Mouse (Mus musculus) cerebellum, adult 18-20 months (tissue): ENCODE measurements around the gene Pla1a.

Source experiments
- DNase-seq, 2 experiments: peaks; one replicate each; pipeline ENCODE4 v3.0.0; 2021

Gene Pla1a

DNA sequence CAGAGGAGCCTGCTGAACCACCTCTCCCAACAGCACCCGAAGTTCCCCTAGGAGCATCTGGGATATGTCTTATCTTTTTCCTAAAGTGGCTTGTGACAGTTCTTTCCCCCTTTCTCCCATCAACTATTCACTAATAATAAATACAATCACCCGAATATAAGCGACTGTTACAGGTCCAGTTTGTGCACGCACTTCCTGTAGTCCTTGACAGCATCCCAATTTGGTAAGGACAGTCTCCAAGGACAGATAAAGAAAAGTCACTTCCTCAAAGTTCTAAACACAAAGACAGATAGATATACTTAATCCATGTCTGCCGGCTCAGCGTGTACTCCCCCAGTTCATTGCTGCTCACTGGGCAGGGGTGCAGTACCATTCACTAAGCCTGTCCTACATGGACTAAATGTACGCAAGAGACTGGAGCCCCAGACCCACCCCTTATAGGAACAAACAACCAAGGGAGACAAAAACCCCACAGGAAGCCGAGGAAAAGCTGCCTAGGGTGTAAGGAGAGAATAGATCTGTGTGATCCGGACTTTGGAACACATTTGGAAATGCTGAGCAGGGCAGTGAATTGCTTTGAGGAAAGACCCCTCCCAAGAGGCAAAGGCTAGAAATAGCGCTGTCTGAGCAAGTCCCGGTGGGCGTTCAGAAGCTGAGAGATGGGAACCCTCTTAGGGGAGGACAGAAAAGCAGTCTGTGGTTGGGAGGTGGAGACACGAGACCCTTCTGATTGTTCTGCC lies 1.3 kb downstream of the Pla1a start:
- DNase-seq: no peak

GRCm38 (mm10) chr16:38425799-38426198 lies 7.1 kb downstream of the Pla1a start:
- DNase-seq: no peak

- no peak for DNase-seq
Measured at GRCm38 (mm10) chr16:38425374-38425773, 7.6 kb downstream of the Pla1a start.

GRCm38 (mm10) chr16:38414953-38415352 lies 18.0 kb downstream of the Pla1a start:
- no peak for DNase-seq

DNA sequence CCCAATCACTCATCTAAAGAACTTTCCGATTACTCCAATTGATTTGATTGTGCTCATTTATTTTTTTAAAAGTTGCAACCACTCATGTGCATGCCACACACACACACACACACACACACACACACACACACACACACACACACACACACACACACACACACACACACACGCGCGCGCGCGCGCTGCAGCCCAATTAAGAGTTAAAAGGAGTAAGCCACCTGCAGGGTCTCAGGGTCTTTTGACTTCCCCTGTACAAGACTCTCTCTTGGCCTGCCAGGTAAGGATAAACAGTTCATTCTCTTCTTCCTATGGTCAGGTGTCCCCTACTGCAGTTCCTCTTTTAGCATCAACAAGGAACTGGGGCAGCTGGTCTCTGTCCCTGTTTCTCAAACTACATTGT lies 24.5 kb downstream of the Pla1a start:
- DNase-seq: no peak

DNA sequence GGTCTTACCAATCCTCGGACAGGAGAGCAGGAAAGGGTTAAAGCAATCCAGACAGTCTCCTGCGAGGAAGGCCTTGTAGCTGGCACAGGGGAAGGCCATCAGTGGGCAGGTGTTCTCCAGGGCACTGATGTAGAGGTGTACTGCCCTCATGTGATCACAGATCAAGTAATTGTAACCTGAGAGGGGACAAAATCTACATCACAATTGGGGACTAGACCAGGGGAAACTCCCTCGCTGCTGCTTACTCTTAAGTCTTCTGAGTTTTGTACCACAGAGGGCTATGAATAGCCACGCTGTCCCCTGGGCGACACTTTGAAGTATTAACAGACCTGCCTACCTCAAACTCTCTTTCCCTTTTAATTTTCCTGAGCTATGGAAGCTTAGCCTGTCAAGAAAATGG lies 25.4 kb downstream of the Pla1a start:
- no peak for DNase-seq

GRCm38 (mm10) chr16:38406708-38407107 lies 26.2 kb downstream of the Pla1a start:
- DNase-seq: no peak

DNA sequence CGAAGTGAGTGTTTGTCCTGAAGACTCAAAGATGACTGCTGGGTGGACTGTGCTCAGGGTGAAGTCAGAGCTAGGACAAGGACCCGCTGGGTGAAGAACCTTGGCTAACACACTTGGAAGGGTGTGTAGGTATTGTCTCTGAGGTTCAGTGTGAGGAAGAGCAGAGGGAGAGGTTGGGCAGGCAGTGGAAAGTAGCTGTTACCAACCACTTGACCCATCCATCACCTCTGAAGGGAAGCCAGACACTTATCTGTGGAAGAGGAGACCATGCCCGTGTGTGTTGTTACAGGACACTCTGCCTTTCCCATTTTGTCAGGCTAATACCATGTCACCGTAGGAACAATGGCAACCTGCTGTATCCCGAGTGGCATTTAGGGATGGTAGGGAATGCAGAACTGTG lies 26.7 kb downstream of the Pla1a start:
- DNase-seq: no peak

GRCm38 (mm10) chr16:38403639-38404038 lies 29.3 kb downstream of the Pla1a start:
- DNase-seq: no peak

DNA sequence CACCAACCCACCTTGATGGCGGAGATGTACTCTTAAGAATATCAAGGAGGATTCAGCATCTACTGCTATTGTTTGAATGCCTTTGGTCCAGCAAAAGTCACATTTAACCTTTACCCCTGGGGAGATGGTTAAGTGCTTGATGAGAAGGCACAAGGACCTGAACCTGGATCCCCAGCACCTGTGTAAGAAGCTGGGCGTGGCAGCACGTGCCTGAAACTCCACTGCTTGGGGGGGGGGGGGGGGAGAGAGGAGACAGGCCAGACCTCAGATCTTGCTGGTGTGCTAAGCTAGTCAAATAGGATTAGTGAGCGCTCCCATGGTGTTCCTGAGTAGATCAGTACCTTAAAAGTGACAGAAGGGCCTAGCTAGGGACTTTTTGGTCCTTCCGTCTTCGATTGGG lies 31.5 kb downstream of the Pla1a start:
- no peak for DNase-seq

- no peak for DNase-seq
Measured at GRCm38 (mm10) chr16:38400311-38400960, 32.5 kb downstream of the Pla1a start.

GRCm38 (mm10) chr16:38399531-38400231 lies 33.3 kb downstream of the Pla1a start:
- DNase-seq: peak in 1 of 2 experiments; percentile 18

DNA sequence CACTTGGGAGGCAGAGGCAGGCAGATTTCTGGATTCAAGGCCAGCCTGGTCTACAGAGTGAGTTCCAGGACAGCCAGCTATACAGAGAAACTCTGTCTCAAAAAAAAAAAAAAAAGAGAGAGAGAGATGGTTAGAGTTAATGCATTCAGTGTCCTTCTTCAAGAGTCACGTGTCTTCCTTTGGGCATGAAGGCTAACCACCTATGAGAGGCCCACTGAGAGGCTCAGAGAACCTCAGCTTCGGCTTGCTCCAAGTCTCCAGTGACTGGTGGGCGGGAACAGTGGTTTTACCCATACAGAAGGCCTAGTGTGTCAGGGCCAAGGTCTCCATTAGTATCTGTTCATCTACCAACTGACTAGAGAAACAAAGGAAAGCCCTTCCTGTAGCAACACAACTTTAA lies 33.9 kb downstream of the Pla1a start:
- no peak for DNase-seq

GRCm38 (mm10) chr16:38398266-38398665 lies 34.7 kb downstream of the Pla1a start:
- no peak for DNase-seq

DNA sequence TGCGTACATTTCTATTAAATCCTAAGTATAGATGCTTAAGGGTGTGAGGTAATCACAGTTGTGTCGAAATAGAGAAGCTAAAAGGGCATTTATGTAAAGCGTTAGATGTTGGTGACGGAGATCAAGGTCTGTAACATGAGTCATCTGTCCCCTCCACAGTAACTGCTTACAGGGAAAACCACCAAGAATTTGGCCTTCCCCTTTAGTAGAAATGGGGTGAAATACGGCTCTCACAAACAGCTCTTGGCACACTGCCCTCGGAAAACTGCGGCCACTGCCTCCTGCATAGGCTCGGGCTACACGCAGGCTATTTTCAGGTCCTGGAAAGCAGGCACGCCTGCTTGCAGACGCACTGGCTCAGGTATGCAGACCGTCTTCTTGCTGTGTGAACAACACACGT lies 36.8 kb downstream of the Pla1a start:
- peak; percentile 23 to 49 for DNase-seq

DNA sequence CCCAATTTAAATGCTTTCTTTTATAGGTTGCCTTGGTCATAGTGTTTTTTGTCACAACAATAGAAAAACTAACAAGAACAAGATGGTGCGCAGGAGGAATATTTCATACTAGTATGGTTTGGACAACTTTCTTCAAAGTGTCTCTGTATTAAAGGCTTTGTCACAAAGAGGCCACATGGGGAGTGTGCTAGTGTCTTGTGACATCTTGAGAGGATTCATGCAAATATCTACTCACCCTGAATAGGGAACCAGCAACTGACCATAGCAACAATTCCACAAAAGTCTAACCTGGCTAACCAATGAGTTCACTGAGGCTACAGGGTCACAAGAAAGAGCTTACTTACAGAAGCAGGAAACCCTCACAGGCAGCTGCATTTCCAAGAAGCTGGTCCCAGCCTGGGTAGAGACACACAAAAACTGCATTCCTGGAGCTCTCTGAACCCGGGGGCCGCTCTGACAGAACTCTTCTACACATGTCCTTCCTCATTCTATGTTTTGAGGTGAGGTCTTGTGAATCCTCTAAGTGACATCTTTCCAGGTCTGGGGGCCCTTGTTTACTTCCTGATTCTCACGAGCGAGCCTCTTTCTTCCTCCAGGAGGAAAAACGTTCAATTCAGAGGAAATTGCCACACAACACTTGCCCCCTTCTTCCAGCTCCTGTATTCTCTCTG lies 37.8 kb downstream of the Pla1a start:
- DNase-seq: no peak

DNA sequence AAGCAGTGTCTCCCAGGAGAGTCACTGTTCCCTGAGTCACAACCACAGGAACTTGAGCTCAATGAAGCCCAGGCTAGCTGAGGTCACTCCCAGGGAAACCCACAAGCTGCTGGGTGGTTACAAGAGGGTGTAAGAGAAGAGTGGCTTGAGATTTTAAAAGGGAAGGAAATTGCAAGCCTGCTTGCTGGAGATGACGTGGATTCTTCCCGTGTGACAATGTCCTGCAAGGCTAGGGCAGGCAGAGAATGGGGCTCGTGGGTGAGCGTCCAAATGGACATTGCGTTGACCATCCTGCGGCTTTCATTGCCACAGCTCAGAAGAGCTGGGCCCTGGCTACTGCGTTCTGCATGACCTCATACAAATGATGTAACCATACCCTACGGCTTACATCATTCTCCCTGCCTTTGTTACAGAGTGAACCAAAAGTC lies 38.7 kb downstream of the Pla1a start:
- no peak for DNase-seq

DNA sequence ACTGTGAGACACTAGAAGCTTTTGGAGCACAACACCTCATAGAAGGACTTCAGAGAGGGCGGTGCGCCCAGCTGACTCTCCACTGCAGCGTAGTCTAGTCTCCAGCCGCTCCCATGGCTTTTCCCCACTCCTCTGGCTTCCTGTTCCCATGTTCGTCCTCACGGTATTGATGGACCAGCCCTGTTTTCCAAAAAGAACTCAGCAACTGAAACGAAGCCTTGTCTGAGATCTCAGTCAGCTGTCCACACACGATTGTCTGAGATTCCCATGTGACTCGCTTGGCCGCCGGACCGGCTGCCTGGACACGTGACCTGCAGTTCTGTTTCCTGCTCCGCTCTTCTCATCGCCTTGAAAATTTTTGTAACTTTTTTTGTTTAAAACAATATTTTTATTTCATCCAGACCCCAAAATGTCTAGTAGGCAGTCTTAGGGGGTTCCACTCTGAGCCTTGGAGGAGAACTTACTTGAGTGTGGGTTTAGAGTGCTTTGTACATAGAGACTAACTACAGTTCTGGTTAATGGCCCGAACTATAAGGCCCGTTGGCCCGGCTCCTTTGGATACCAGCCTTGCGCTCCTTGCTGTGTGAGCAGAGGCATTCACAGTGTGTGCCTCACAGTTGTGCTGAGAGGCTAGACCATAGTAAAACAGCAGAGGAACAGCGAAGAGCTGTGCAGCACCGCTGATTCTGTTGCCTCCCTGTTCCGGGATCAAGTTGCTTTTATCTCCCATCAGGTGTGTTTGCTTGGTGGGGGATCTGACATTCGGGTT lies 40.6 kb downstream of the Pla1a start:
- peak; percentile 25 to 33 for DNase-seq

GRCm38 (mm10) chr16:38390322-38390721 lies 42.6 kb downstream of the Pla1a start:
- no peak for DNase-seq

- DNase-seq: no peak
Measured at GRCm38 (mm10) chr16:38389284-38389893, 43.6 kb downstream of the Pla1a start.

DNA sequence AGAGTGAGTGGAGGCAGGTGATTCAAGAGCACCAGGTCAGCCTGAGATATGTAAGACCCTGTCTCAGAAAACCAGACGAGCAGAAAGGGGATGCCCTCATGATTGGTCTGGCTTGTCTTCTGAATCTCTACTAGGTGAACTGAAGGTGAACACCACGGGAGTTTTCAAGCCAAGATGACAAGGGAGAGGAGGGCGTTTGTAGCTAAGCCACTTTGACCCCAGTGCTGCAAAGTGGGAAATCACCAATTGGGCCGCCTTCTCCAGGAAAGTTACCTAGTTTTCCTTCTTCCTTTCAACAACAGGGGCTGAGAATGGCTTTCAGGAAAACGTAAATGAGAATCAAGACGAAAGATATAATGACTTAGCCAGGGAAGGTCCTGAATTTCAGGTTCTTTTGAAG lies 44.2 kb downstream of the Pla1a start:
- no peak for DNase-seq

DNA sequence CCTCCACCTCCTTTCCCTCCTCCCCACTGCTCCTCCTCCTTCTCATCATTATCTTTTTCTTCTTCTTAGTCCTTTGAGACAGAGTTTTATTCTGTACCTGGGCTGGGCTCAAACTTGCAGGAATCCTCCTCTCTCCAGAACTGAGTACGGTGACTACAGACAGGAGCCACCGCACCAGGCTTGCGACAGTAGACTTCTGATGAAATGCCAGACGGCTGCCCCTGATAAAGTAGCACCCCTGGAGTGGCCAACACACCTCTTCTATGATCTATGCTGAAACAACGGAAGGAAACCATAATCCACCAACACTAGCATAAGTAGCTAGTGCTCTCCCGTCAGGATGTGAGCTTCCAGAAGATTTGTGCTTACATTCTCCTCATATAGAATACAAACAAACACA lies 45.6 kb downstream of the Pla1a start:
- no peak for DNase-seq
